Mouse (Mus musculus): ENCODE measurements around the gene Acads.

DNA sequence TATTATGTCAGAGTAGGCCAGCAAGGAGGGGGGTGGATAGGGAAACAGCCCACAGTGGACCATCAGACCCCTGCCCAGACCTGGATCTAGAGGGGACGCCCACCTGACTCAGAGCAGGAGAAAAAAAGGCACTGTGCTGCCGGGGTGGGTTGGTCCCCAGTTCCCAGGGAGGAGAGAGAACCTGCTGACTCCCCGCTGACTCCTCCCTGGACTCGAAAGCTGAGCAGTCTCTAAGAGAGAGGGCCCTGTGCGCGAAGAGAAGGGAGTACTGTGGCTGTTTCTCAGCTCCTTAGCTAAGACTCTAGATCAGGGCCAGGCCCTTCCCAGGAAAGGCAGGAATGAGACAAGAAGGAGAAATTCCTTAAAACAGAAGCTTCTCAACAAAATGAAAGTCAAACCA lies 25.3 kb upstream of the Acads start:
- TF ChIP-seq CTCF (IDR thresholded peaks at IDR 0.05; ENCODE audit: borderline replicate concordance, control insufficient read depth, extremely low read depth, insufficient read depth, low read length, poor library complexity): no peak
- no peak for TF ChIP-seq POLR2A (IDR thresholded peaks at IDR 0.05; ENCODE audit: control insufficient read depth, extremely low read depth, insufficient read depth, low read length, poor library complexity)

Data from thymus, adult 2 months (tissue).